Mouse (Mus musculus) layer of hippocampus, postnatal 36 days (tissue): ENCODE results near the gene Rapgef1. TPM values are rescaled to one million over a fixed set of nuclear protein-coding genes. Genes with fewer than 3 reads are reported as not detected.

Source experiments
- DNase-seq, 2 experiments: peaks; one replicate each; pipeline ENCODE4 v3.0.0; 2022
- total RNA-seq, 2 experiments: library from RNA; stranded (reverse); gene quantifications; 2 replicates each; pipeline ENCODE4 v1.2.3; 2021

Gene Rapgef1
- total RNA-seq, result 10 to 100 TPM; 94.0 to 99.0 TPM

DNA sequence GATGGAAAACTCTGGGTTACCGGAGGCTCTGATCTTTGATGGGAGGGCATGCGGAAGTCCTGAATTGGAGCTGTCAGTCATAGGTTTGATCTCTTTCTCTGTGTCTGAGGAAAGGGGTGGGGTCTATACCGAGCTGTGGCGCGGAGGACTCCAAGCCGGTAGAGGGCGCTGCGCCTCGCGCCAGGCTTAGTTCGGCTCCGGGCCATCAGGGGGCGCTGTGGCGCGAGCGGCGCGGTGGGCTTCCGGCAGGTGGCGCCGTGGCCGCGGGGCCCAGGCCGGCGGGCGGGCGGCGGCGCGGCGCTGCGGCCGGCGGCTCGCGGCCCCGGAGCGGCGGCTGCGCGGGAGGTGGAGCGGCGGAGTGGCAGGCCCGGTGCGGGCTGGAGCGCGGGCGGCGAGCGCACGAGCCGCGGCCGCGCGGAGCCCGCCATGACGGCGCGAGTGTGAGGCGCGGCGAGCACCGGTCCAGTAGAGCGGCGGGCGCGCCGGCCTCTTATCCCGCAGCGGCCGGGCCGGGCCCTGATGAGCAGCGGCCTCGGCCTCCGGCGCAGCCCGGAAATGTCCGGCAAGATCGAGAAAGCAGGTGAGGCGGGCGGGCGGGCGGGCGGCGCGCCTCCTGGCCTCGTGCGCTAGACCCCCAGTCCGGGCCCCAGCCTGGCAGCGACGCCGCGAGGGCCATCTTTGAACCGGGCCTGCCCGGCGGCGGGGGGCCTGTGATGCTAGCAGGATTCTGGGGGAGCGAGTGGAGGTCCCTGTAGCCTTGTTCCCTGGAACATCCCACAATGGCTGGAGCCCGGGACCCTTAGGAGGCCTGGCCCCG, at the start of gene Rapgef1:
Gene Rapgef1 (plus strand): TSS at position 237 of the 817 bp plus-strand sequence.
- DNase-seq, result peak; percentile 85 to 90

DNA sequence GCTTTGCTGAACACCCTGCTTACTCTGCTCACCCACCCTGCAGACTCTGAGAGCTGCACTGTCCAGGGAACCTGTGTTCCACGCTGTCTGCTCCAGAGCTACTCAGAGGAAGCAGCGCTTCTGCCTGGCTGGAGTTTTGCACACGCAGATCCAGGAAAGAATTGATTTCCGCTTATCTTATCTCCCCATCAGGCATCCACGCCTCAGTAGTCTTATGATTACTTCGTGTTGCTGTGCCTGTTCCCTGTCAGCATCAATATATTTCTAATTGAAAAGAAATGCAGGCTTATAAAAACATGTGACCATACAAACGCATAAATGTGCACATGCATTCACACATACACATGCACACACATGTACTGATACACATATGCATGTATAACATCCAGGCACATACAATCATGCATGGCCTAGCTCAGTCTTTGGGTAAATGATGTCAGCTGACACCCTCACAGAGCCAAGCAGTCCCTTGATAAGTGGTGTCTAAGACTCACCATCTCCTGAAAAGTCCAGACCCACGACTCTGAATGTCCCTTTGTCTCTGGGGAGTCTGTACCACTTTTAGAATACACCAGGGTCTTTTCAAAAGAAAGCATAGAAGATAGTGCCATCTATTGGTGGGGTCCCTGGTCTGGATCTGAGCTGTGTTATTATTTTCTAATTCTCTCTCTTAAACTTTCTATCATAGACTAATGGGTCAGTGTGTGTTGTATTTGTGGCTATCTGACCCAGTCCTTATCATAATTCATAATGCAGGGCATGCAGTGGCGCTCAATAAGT, 47.4 kb upstream of the Rapgef1 start:
- DNase-seq, result no peak

DNA sequence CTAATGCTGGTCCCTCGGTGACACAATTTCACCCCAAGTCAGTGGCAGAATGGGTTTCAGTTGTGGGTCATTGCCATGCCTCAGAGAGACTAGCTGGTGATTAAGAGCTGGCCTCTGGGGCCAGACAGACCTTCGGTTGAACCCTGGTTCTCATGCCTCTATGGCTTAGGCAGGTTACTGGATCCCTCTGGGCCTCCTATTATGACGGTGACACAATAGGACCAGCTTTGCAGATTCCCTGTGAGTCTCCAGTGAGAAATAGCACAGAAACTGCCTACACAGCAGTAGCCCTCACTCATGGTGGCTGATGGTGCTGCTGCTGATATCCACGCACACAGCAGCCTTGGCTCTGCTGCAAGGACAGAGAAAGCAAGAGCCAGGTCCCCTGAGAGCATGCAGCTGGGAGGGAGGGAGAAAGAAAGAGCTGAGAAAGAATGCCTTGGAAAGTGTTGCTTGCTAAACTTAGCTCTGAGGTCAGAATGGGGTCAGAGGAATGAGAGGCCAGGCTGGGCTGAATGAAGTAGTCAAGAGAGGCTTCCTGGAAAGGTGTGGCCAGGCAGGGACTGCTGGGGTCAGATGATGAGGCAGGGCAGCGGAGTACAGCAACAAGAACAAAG, 46.6 kb upstream of the Rapgef1 start:
- DNase-seq, result no peak

DNA sequence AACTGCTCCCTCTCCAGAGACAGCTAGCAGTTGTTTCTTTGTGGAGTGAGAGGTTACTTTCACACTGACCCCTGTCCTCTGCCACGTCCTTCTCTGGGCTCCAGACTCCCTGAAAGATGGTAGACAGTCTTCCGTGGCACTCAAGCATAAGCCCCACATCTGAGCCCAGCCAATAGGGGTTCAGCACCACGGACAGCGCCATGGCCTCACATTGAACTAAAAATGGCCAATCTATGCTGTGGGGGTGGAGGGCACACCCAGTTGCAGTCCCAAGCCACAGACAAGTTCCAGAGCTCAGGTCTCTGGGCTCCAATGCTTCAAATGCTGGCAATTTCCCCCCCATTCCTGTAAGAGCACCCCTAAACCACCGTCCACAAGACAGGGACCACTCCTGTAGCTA, 45.9 kb upstream of the Rapgef1 start:
- DNase-seq, result no peak

DNA sequence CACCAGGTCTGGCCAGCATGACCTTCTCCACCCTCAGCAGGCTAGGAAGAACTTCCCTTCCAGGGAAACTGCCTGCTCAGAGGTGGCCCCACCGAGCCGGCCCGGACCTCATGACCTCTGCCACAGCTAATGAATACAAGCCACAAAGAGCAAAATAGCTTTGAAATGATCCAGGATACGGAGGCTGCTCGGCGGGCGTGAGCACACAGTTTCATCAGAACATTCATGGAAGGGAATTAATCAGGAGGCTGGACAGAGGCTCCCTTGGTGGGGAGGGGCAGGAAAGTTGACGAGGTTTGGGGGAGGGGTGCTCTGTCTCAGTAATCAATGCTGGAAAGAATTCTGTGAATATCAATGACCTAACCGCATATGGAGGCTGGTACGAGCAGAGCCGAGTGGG, 45.3 kb upstream of the Rapgef1 start:
- DNase-seq, result no peak

DNA sequence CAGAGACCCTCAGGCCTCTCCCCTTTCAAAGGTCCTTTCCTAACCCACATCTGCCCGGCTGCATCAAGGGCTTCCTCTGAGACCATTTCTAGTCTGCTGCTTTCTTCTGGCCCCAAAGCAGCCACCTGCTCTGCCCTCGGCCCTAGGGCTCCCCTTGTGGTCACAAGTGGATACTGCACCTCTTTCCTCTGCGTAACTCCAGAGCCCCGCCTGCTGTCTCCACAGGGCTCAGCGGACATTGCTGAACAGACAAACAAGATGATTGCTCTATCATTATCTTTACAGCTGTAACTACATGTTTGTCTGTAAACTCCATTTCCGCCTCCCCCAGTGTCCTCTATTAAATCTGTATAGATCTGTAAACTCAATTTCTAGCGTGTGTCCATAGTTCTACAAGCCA, 37.1 kb upstream of the Rapgef1 start:
- peak; percentile 76 to 77 for DNase-seq

DNA sequence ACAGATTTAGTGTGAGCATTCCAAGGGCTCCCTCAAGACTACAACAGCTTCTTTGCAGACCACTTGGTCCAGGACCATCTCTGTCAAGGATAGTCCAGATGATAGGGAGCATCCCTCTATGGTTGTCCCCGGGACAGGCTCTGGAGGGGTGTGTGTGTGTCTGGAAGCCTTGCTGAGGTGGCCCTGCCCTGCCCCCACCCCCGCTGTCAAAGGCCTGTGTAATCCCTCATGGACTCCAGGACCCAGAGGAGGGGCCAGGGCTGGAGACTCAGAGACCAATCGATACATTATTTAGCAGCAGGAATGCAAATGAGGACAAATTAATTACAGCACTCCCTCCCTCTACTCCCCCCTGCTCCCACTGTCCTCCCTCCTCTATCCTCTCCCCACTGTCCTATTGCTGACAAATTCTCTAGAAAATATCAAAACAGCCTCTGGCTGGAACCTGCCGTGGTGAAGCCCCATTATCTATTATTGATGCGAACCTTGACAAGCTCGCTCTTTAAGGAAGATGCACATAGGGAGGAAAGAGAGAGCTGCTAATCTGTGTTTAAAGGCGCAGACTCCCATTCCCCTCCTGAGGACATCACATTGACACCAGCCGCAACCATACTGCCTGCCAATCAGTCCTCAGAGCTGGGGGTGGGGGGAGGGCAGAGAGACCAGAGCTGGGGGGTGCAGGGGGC, 33.4 kb upstream of the Rapgef1 start:
- DNase-seq, result no peak

DNA sequence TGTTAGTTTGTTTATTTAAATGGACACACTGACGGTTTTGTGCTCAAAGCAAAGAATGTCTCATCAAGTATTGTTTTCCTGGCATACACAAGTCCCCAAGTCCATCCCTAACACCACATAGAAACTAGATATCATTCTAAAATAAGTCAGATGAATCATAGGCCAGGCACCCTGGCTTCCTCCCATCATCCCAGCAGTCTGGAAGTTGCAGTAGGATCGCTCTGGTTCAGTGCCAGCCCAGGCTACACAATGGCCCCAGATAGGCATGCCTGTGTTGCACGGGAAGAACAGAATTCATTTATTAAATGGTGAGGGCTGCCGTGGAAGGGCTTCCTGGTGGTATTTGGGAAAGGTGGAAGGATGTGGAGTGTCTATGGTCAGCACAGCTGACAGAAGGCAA, 31.5 kb upstream of the Rapgef1 start:
- DNase-seq, result no peak

DNA sequence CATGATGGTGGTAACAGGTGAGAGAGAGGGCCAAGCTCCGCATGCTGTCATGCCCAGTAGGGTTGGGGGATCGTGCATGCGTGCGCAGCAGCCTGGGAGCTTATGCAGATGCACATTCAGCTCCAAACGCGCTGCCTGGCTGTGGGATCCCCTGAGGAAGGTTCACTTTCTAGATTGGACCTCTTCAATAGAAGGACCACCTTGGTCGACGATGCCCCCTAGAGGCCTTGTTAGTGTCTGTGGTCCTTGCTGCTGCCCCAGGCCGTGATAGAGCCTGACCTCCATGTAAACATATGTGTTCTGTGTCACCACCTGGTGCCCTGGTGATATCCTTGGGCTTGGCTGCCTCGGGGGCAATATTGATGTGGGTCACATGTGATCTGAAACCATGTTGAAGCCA, 30.3 kb upstream of the Rapgef1 start:
- no peak for DNase-seq

DNA sequence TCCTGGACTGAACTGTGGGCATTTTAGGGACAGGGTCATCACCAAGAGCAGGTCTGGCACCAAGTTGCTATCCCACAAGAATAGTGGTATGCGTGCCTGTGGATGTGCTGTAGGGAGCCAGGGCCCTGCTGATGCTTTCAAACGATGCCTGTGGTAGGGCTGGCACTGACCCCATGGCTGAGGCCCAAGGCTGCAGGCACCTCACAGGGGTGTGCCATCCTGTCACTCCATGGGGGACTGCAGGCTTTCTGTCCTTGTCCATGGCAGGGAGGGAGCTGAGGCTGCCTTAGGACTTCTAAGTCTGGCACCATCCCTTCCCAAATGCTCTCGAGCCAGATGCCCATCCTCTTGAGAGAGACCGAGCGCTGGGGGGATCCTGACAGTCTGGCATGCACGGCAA, 27.9 kb upstream of the Rapgef1 start:
- no peak for DNase-seq

DNA sequence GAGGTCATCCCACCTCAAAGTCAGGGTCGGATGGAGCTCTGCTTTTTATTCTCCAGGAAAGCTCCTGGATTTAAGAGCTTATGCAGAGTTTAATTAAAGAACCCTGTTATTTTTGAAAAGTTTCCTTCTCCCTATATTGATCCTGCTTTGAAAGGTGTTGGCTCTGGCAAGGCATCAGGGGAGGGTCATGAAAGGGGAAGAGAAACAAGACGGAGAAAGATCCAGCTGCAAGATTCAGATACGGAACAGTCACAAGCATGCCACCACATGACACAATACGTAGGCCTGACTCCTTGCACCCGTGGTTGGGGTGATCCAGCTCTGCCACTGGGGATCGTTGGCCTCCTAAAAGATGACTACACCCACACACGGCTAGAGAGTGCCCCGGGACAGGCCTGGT, 27.0 kb upstream of the Rapgef1 start:
- no peak for DNase-seq

DNA sequence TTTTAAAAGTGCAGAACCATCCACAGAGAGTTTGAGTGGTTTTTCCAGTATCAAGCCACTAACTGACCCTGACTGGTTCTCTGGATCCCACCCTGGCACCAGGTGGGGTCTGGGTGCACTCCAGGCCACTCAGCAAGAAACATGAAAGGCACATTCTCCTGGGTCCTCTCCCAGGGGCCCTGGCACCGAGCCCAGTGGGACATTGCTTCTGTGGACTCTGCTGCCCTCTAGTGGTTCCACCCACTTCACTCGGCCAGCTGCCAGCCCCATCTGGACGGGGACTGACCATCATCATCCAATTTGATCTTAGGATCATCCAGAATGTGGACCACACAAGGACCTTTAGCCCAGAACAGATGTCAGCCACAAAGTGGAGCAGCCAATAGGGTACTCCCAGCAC, 15.6 kb upstream of the Rapgef1 start:
- DNase-seq, result peak; percentile 60 to 69

DNA sequence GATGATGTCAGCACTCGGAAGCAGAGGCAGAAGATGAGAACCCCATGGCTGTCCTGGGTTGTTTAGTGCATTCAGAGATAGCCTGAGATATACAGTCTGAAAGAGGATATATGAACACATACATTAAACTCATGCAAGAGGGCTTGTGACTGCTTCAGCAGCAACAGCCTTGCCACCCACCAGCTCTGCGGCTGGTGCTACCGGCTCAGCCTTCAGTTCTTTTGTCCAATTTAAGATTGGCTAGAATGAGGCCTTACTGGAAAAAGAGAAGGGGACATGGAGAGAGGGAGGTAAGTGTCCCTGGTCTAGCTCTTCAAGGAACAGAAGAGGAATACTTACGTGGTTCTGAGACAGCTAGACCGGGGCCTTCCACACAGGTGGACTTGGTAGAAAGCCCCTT, 13.9 kb upstream of the Rapgef1 start:
- DNase-seq, result no peak

DNA sequence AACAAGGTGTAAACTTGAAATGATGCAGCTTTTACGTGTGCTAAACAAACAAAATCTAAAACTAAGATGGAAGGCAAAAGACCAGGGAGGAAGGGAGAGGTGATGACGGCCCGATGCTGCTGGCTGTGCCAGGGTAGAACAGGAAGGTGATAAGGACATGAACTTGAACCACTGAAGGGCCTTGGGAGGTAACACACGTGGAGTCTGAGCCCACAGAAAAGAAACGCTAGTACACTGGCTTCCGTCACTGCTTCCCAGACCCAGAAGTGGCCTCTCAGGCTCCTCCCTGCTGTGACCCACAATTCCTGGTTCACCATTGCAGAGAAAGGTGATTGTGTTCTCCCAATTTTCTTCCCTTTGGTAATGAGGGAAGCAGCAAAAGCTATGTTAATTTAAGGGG, 13.1 kb upstream of the Rapgef1 start:
- DNase-seq, result no peak

DNA sequence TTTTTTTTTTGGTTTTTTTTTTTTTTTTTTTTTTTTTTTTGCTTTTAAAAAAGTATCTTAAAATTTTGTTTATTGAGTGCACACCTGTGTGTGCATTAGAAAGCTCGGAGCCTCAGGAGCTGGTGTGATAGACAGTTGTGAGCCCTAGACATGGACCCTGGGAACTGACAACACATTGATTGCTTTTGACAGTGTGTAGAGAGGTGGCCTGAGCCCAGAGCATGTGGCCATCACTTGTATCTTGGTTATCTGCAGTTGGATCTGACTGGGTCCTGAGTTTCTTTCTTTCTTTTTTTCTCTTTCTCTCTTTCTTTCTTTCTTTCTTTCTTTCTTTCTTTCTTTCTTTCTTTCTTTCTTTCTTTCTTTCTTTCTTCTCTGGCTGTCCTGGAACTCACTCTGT, 2.2 kb upstream of the Rapgef1 start:
- no peak for DNase-seq

DNA sequence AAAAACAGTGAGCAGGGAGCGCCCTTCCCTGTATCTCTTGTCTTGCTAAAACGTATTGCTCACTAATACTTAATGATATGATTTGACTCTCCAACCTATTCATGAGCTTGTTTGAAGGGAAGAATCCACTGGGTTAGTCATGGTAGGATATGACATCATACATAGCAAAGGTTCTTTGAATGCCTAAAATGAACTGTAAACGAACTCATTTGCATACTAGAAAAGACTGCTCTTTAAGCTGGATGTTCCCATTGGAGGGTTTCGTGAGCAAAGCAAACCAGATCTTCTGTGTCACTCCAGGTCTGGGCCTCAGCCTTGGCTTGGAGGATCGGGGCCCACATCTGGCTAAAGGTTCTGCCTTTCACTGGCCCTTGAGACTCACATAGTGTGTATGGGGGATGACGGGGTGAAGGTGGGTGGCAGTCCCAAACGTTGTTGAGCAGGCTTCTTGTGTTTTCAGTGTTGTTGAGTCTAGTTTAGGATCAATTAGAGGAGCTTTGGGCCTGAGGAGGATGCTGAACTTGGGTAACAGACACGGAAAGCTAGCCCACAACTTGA, 515 bp upstream of the Rapgef1 start:
- DNase-seq, result no peak

DNA sequence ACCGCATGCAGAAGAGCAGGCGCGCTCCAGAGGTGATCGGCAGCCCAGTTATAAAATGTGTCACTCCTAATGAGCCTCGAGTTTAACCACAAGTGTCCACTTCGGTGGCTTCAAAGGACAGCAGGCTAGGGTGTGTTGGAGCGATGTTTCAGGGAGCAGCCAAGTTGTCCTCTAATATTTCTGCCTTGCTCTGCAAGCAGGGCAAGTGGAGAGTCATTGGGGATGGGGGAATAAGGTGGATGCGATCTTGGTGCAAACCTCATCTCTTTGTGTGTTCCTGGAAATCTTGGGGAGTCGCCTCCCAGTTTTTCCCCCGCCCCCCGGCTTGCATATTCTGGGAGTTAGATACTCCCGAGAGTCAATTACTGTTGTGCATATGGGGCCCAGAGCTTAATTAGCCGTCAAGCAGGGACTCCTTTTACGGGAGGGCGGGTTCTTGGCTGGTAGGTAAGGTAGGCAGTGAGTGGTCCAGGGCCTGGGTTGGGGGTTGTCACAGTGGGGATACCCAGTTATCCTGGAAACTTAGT, 844 bp downstream of the Rapgef1 start:
- no peak for DNase-seq

DNA sequence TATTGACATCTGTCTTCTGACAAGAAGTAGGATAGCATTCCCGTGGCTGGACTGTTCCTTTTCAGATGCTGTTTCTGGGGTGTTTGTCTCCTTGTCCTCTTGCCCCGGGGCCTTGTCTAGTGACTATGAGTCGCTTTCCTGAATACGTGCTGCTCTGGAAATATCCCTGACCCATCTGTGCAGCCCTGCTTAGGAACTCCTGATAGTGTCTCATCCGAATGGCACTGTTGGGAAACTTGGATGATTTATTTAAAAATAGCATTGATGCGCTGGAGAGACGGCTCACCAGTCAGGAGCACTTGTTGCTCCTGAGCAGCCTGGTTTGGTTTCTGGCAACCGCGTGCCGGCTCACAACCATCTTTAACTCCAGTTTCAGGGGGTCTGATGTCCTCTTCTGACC, 1.6 kb downstream of the Rapgef1 start:
- DNase-seq, result no peak

DNA sequence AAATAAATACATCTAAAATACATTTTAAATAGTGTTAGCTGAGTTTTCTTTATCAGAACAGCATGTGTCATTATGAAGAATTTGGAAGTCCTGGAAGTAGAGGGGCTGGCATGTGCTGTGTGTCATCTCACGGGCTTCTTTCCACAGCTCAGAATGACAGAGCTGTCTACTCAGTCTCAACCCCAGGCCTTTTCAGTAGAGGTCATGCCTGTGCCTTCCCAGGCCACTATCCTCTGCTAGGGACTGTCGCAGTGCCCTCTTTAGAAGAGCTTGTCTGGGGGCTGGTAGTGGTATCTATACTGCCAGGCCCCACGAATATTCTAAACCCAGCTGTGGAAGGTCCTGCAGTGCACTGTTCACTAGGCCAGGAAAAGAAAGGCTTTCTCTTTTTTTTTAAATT, 2.1 kb downstream of the Rapgef1 start:
- no peak for DNase-seq

DNA sequence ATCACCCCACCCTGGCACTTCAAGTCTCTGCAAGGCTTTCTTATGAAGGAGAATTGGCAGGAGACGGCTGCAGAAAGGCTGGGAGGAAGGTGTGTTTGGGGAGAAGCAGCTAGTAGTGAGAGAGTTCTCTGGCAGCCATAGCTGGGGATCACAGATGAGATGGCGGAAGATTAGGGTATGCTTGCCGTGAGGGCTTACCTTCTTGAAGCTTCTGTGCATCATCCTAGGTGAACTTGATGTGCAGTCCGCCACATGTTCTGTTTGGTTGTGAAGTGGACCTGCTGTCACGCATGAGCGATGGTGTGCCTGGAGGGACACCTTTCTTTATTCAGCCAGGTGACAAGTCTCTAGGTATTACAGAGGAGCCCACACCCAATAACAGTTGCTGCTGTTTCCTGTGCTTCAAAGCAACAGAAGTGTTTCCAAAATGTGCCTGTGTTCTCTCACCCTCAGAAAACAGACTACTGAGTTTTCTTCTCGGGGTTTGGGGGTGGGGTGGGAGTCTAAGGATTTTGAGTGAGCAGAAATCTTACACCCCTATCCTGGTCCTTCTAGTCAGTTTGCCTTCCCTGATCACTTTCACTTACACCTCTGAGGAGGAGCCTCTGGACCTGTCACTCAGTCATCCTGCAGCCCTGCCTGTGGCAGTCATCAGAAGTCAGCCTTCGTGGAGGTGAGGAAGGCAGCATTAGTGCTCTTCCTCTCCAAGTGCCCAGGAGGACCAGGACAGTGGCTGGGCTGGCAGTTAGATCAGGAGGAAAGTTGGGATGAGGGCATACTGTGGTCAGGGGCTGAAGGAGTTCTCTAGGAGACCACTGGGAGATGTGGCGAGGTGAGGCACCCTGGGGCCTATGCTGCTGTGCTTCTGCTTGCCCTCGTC, 2.8 kb downstream of the Rapgef1 start:
- DNase-seq, result no peak
